Mouse (Mus musculus) ES-Bruce4 (cell line): ENCODE results near the gene Phpt1.

Experiments
- CTCF ChIP-seq: IDR thresholded peaks from one replicate; pipeline ENCODE4 v1.8.1; 2011; ENCODE audit warnings: low read depth, low read length
- POLR2A ChIP-seq: IDR thresholded peaks from one replicate; pipeline ENCODE4 v1.8.1; 2011; ENCODE audit warnings: low read length; ENCODE audit not compliant: insufficient read depth

- TF ChIP-seq POLR2A (no peak), CTCF (no peak)
These were observed 4.0 kb upstream of the Phpt1 start for GRCm38 (mm10) chr2:25578796-25579736.
